Mouse (Mus musculus) midbrain, embryonic 15.5 days (tissue): ENCODE measurements around the gene Tnnc2. TPM values are rescaled to one million over a fixed set of nuclear protein-coding genes. Genes with fewer than 3 reads are reported as not detected.

Source experiments
- ATAC-seq: fragments of 200-750 bp; cut with Nextera tagmentation; replicated peaks from 2 replicates; pipeline ENCODE4 v1.8.0; 2017; ENCODE audit warnings: moderate TSS enrichment
- H3K27ac ChIP-seq: fragments of 300-500 bp; sonication (generic); 2 replicates; pipeline ENCODE4 v1.5.1; 2015; ENCODE audit warnings: mild to moderate bottlenecking, inconsistent platforms
- H3K27me3 ChIP-seq: fragments of 300-500 bp; sonication (generic); replicated peaks from 2 replicates; pipeline ENCODE4 v1.6.1; 2015; ENCODE audit warnings: inconsistent platforms
- H3K36me3 ChIP-seq: fragments of 300-500 bp; sonication (generic); replicated peaks from 2 replicates; pipeline ENCODE4 v1.6.1; 2015; ENCODE audit warnings: inconsistent platforms
- H3K4me1 ChIP-seq: fragments of 300-500 bp; sonication (generic); 2 replicates; pipeline ENCODE4 v1.6.1; 2015; ENCODE audit warnings: inconsistent platforms
- H3K4me2 ChIP-seq: fragments of 300-500 bp; sonication (generic); 2 replicates; pipeline ENCODE4 v1.6.1; 2015; ENCODE audit warnings: inconsistent platforms, mild to moderate bottlenecking, moderate library complexity
- H3K4me3 ChIP-seq: fragments of 300-500 bp; sonication (generic); 2 replicates; pipeline ENCODE4 v1.5.1; 2015; ENCODE audit warnings: mild to moderate bottlenecking, inconsistent platforms
- H3K9ac ChIP-seq: fragments of 300-500 bp; sonication (generic); 2 replicates; pipeline ENCODE4 v1.6.1; 2015; ENCODE audit warnings: mild to moderate bottlenecking, inconsistent platforms
- H3K9me3 ChIP-seq: fragments of 300-500 bp; sonication (generic); 2 replicates; pipeline ENCODE4 v1.6.1; 2016; ENCODE audit warnings: inconsistent platforms
- WGBS: fragments of 180-500 bp; shearing (Covaris S2); methylation state at CpG from one replicate; pipeline ENCODE4 v1.1.7; 2015; ENCODE audit warnings: mixed read lengths; 5-methylcytosine and 5-hydroxymethylcytosine counted together
- polyA plus RNA-seq: library from polyadenylated mRNA; unstranded; fragments of >200 nt; fragmentation: Nextera tagmentation; extraction: Ambion mirVana; gene quantifications from 2 replicates; pipeline ENCODE4 v1.2.1, GENCODE M21; 2015

The Tnnc2 gene
- polyA plus RNA-seq, 1 experiment from 2014 or later: not detected

DNA sequence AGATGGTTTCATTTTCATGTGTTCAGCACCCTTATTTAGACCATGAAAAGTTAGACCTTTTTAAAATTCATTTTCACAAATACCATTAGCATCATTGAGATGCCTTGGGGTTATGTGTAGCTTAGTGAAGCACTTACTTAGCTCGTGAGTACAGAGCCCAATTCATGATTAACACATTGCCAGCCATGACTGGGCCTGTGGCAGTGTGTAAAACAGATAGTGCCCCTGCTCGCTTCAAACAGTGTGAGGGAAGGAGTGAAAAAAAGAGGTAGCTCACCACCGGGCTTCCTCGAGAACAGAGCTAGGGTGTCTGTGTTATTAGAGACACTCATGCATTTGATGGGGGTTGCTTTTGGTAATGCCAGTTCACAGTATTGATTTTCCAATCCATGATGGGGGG, 31.6 kb downstream of the Tnnc2 start:
- 0 out of 2 replicates have a peak, but pooled peaks cover 6% of the 10 kb centered on the region for H3K36me3 ChIP-seq
- H3K27me3 ChIP-seq: no peaks in the 10 kb centered on the region
- ATAC-seq: no peak
- no peak overlapping the region for H3K27ac ChIP-seq
- no peaks in the 10 kb centered on the region for H3K9me3 ChIP-seq
- H3K4me1 ChIP-seq: peaks cover 35% of the 10 kb centered on the region
- H3K4me2 ChIP-seq: no peak overlapping the region
- no peak overlapping the region for H3K9ac ChIP-seq
- WGBS: 90% methylated on average over 4 of the region's 4 CpGs
- no peak overlapping the region for H3K4me3 ChIP-seq

DNA sequence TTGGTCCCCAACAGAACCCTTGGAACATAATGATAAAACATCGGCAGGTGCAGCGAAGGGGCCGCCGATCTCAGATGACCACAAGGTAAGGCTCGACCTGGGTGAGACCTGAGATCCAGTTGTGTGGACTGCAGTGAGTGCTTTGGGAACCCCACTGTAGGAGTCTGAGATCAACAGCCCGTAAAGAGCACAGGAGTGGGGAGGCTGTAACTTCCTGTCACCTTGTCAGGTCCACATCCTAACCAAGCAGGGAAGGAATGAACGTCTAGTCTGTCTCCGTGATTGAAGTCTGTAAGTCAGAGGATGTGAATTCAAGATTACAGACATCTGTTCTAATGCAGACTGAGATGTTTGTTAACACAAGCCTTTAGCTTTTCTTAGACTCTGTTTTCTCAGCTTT, 33.1 kb downstream of the Tnnc2 start:
- ATAC-seq: no peak
- 59% methylated on average over 8 of the region's 8 CpGs for WGBS
- peaks cover 35% of the 10 kb centered on the region for H3K4me1 ChIP-seq
- H3K27ac ChIP-seq: no peak overlapping the region
- 0 out of 2 replicates have a peak, but pooled peaks cover 3% of the 10 kb centered on the region for H3K36me3 ChIP-seq
- no peaks in the 10 kb centered on the region for H3K27me3 ChIP-seq
- H3K4me2 ChIP-seq: peak overlapping the region; percentile 90
- no peaks in the 10 kb centered on the region for H3K9me3 ChIP-seq
- peak overlapping the region; percentile 84 for H3K4me3 ChIP-seq
- H3K9ac ChIP-seq: peak overlapping the region; percentile 94

DNA sequence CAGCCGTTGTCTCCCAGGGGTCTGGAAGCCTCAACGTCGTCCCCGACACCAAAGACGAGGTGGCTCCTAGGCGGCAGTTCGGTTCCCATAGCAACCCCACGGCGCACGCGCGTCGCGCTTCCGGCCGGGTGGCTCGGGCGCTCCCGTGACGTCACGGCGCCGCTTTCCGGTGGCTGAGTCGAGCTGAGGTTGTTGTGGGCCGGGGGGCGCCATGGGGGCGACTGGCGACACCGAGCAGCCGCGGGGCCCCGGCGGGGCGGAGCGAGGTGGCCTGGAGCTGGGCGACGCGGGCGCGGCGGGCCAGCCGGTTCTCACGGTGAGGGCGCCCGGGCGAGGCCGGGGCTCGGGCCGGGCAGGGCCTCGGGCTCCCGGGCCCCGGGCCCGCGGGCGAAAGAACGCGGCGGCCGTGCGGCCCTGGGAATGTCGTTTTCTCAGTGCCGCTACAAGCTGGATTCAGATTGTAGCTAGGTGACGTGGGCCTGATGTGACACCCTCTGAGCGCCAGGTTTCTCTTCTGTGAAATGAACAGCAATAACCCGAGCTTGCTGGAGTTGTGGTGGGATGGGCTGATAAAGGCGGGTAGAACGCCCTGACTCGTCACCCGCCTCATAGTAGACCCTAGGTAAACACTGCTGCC, 33.8 kb downstream of the Tnnc2 start, which contains the start of the genes Wfdc3 and Dnttip1:
Gene Wfdc3, minus strand, starts transcription at position 89 of the 637 bp plus-strand sequence.
Gene Dnttip1, plus strand, starts transcription at position 141 of the 637 bp plus-strand sequence.
- ATAC-seq: peak; percentile 90
- H3K9ac ChIP-seq: peak within 1 kb of the TSS; percentile 94
- 0% methylated on average over 67 of the region's 70 CpGs for WGBS
- H3K9me3 ChIP-seq: no peaks in the 10 kb centered on the region
- H3K4me1 ChIP-seq: peaks cover 35% of the 10 kb centered on the region
- H3K36me3 ChIP-seq: 0 out of 2 replicates have a peak, but pooled peaks cover 3% of the 10 kb centered on the region
- H3K27me3 ChIP-seq: no peaks in the 10 kb centered on the region
- peak within 1 kb of the TSS; percentile 90 for H3K4me2 ChIP-seq
- H3K4me3 ChIP-seq: peak within 1 kb of the TSS; percentile 84
- peak within 1 kb of the TSS; percentile 78 for H3K27ac ChIP-seq

DNA sequence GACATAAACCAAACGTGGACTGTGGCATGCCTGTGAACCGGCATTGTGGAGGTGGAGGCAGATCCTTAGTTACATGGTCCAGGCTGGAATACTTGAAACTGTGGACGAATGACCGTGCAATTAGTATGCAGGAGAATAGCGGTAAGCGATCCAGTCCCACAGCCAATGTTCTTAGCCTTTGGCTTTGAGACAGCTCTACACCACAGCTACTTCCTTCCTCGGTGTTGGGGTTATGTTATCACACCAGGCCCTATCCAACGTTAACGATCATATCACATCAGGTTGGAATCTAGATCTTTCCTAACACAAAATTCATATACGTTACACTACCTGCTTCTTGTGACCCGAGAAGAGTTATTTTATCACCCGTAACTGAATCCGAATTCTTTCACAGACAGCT, 34.8 kb downstream of the Tnnc2 start:
- peak overlapping the region; percentile 94 for H3K9ac ChIP-seq
- WGBS: 76% methylated on average over 13 of the region's 13 CpGs
- no peaks in the 10 kb centered on the region for H3K27me3 ChIP-seq
- H3K4me3 ChIP-seq: peak overlapping the region; percentile 84
- no peaks in the 10 kb centered on the region for H3K9me3 ChIP-seq
- H3K4me2 ChIP-seq: peak overlapping the region; percentile 90
- H3K36me3 ChIP-seq: 0 out of 2 replicates have a peak, but pooled peaks cover 3% of the 10 kb centered on the region
- 0 out of 2 replicates have a peak overlapping the region, but pooled peaks have one; percentile 78 for H3K27ac ChIP-seq
- ATAC-seq: no peak
- peaks cover 35% of the 10 kb centered on the region for H3K4me1 ChIP-seq

DNA sequence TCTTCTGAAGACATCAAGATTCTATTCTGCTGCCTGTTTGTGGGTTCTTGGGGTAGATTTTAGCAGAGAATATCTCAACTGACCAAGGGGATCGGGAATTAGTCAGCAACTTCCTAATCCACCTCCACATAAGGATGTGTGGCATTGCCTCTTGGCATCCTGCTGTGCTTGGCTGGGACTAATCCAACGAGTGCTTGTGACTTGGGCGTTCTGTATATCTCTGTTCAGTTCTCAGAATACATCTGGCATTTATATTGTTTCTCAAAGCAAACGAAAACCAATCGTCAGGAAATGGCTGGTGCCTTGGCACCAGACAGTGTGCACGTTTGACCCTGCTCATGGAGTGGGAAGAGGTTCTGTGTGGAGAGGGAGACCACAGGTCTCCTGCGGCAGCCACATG, 39.9 kb downstream of the Tnnc2 start:
- Histone ChIP-seq H3K9ac (no peak overlapping the region), H3K27me3 (no peaks in the 10 kb centered on the region), H3K4me1 (peaks cover 1% of the 10 kb centered on the region), H3K9me3 (no peaks in the 10 kb centered on the region), H3K36me3 (no peaks in the 10 kb centered on the region), H3K4me2 (no peak overlapping the region), H3K27ac (no peak overlapping the region), H3K4me3 (no peak overlapping the region)
- 65% methylated on average over 7 of the region's 7 CpGs for WGBS
- no peak for ATAC-seq

DNA sequence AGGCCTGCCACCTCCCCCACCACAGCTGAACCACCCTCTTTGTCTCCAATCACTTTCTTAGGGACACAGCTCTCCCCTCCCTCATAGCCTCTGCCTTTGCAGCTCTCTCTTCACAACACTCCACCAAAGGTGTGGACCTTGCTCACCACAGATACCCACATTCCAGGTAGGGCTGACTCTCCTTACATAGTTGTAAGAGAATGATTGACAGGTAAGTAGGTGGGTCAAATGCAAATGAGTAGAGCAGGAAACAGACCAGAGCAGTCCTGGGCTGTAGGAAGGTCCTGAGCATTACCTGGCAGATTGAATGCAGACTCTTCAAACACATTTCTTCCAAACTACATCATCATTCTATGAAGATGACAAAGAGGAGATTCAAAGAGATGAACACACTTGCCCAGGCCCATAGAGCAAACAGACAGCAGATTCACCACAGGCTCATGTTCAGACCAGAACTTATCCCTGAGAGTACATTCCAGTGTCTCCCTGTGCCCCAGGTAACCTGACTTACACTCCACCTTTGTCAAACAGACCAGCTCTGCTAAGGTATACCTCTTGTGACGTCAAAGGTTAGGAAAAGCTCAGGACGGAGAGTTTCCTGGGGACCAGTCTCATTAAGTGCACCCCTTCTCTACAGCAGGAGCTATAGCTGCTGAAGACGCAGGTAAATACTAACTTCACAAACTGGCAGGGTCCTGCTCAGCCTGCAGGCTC, 42.2 kb downstream of the Tnnc2 start:
- H3K4me1 ChIP-seq: no peaks in the 10 kb centered on the region

DNA sequence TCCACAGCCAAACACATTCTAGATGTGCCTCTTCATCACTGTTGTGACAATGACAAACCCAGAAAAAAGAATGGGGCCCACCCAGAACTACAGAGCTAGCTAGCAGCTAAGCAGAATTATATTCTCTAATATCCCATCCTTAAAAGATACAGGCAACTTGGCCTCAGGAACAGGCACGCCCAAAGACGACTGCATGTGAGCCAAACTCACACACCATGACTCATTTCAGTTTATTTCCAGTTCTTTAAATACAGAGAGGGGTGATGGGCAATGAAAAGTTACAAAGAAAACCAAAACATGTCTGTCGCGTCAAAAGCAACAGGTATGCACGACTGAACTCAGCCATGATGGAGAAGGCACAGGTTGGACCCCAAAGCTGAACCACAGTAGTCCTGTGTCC, 44.3 kb downstream of the Tnnc2 start:
- Histone ChIP-seq H3K27ac (no peak overlapping the region), H3K9me3 (no peaks in the 10 kb centered on the region), H3K36me3 (no peaks in the 10 kb centered on the region), H3K9ac (no peak overlapping the region), H3K4me2 (no peak overlapping the region), H3K4me3 (no peak overlapping the region), H3K27me3 (no peaks in the 10 kb centered on the region), H3K4me1 (no peaks in the 10 kb centered on the region)
- no peak for ATAC-seq
- WGBS: 90% methylated on average over 5 of the region's 5 CpGs

More for the DNA sequence above, 42.2 kb downstream of the Tnnc2 start:
- no peak overlapping the region for H3K9ac ChIP-seq
- H3K36me3 ChIP-seq: no peaks in the 10 kb centered on the region
- no peak overlapping the region for H3K4me3 ChIP-seq
- H3K9me3 ChIP-seq: no peaks in the 10 kb centered on the region
- H3K4me2 ChIP-seq: no peak overlapping the region
- H3K27me3 ChIP-seq: no peaks in the 10 kb centered on the region
- 75% methylated on average over 3 of the region's 3 CpGs for WGBS
- no peak for ATAC-seq
- H3K27ac ChIP-seq: no peak overlapping the region

DNA sequence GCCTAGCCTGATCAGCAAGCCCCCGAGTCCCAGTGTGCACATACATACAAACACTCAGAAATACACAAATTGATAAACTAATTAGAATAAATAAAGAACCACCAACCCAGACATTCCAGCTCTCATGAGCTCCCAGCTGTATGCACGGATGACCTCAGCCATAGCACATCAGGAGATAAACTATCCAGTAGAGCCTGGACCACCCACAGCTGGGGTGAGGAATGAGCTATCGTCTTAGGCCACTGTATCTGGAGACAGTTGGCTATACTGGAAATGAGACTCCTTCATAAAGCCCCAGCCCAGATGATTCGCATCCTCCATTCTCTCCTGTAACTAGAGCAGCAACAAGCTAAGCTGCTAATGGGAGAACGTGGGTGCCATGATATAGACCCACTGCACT, 44.9 kb downstream of the Tnnc2 start:
- no peaks in the 10 kb centered on the region for H3K4me1 ChIP-seq
- H3K4me2 ChIP-seq: no peak overlapping the region

DNA sequence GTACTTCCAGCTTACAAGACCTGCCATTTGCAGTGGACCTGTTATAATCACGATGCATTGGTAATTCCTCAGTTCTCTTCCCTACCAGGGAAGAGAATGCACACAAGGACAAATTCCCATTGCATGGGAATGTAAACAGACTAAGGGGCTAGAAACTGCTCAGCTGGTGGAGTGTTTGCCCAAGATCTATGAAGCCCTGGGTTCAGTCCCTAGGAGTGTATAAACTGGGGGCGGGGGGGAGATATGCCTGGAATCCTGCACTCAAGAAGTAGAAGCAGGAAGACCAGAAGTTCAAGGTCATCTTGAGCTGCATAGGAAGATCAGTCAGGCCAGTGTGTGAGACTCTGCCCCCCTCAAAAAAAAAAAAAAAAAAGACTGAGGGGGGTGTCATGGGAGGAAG, 46.5 kb downstream of the Tnnc2 start:
- Histone ChIP-seq H3K4me2 (no peak overlapping the region), H3K9me3 (no peaks in the 10 kb centered on the region), H3K9ac (no peak overlapping the region), H3K27me3 (no peaks in the 10 kb centered on the region), H3K4me1 (no peaks in the 10 kb centered on the region), H3K36me3 (no peaks in the 10 kb centered on the region), H3K4me3 (no peak overlapping the region), H3K27ac (no peak overlapping the region)
- no peak for ATAC-seq
- 93% methylated on average over 2 of the region's 2 CpGs for WGBS

More for the DNA sequence above, 44.9 kb downstream of the Tnnc2 start:
- no peak overlapping the region for H3K4me3 ChIP-seq
- H3K36me3 ChIP-seq: no peaks in the 10 kb centered on the region
- 90% methylated on average over 5 of the region's 5 CpGs for WGBS
- H3K9ac ChIP-seq: no peak overlapping the region
- no peak overlapping the region for H3K27ac ChIP-seq
- H3K27me3 ChIP-seq: no peaks in the 10 kb centered on the region
- no peaks in the 10 kb centered on the region for H3K9me3 ChIP-seq
- ATAC-seq: no peak

DNA sequence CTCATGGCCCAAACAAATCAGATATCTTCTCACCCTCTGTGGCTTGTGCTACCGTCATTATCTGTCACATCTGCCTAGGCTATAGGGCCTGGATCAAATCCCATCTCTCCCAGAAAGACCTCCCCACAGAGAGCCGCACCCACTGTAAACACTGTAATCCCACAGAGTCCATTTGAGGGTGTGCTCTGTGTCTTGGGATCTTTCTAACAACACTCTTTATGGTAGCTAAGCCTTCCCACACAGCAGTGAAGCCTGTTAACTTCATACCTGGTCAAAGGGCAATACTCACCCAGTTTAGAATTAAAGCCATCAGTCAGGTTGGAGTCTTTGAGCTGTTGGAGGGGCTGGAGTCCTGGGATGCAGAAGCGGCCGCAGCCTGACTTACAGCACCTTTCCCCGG, 48.0 kb downstream of the Tnnc2 start:
- Histone ChIP-seq H3K36me3 (no peaks in the 10 kb centered on the region), H3K9ac (no peak overlapping the region), H3K4me1 (no peaks in the 10 kb centered on the region), H3K27me3 (no peaks in the 10 kb centered on the region), H3K4me3 (no peak overlapping the region), H3K4me2 (no peak overlapping the region), H3K9me3 (no peaks in the 10 kb centered on the region), H3K27ac (no peak overlapping the region)
- no peak for ATAC-seq
- 86% methylated on average over 5 of the region's 5 CpGs for WGBS
